ENCODE assay signal across 24 mouse cellular contexts in the genomic region with DNA sequence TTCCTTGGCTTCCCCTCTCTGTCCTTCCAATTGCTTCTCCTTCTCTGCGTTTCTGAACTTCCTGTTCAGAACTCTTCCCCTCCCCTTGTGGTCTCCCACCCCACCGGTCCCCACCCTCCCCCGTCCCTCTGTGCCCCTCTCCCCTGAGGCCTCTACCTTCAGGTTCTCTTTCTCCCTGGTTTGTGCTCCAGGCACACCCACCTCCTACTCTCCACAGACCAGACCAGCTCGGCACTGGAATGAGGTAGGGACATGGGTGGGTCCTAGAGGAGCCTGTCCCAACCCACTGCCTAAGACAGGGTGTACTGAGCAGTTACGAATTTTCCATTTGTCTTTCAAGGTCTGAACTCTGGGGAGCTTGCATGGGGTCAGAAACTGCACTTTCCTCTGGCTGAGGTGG. TPM values are rescaled to one million over a fixed set of nuclear protein-coding genes. Genes with fewer than 3 reads are reported as not detected.
DNase-seq lines count a peak whose midpoint lies in the region; ATAC-seq lines count a peak whose summit lies in the region.
"Had no signal": no experiment of that assay in that cellular context is flagged by ENCODE, and none has a peak within 500 bp of the region (broad histone marks: within the 10 kb centered on the region; RNA-seq: fewer than 3 reads in every experiment).

No protein-coding gene starts in this region.

- H3K4me2 ChIP-seq in forebrain, embryonic 13.5 days: no peak overlapping the region
- H3K4me2 ChIP-seq in forebrain, embryonic 11.5 days (ENCODE audit: low read depth, low read length, severe bottlenecking): no peak overlapping the region
- no peak overlapping the region for H3K4me2 ChIP-seq in limb, embryonic 15.5 days
- H3K4me2 ChIP-seq in neural tube, embryonic 13.5 days: no peak overlapping the region
- no peak overlapping the region for H3K4me2 ChIP-seq in neural tube, embryonic 15.5 days
- H3K4me2 ChIP-seq: embryonic facial prominence, embryonic 12.5 days; forebrain, embryonic 12.5 days; heart, embryonic 12.5 days; limb, embryonic 12.5 days had no signal

- 61% methylated on average over 5 of the region's 5 CpGs for WGBS in forebrain, embryonic 13.5 days
- WGBS in forebrain, embryonic 11.5 days: 58% methylated on average over 5 of the region's 5 CpGs
- 40% methylated on average over 5 of the region's 5 CpGs for WGBS in limb, embryonic 15.5 days
- WGBS in limb, embryonic 10.5 days: 64% methylated on average over 5 of the region's 5 CpGs
- 67% methylated on average over 5 of the region's 5 CpGs for WGBS in neural tube, embryonic 13.5 days
- WGBS in neural tube, embryonic 15.5 days: 58% methylated on average over 5 of the region's 5 CpGs

- H3K9ac ChIP-seq in forebrain, embryonic 13.5 days: no peak overlapping the region
- H3K9ac ChIP-seq in forebrain, embryonic 11.5 days (ENCODE audit: low read length): no peak overlapping the region
- no peak overlapping the region for H3K9ac ChIP-seq in limb, embryonic 15.5 days
- no peak overlapping the region for H3K9ac ChIP-seq in neural tube, embryonic 13.5 days
- no peak overlapping the region for H3K9ac ChIP-seq in neural tube, embryonic 15.5 days (replicated peaks)
- H3K9ac ChIP-seq: embryonic facial prominence, embryonic 12.5 days; heart, embryonic 12.5 days; limb, embryonic 12.5 days; liver, embryonic 14.5 days had no signal

- H3K4me1 ChIP-seq in forebrain, embryonic 13.5 days: peaks cover 29% of the 10 kb centered on the region
- H3K4me1 ChIP-seq in forebrain, embryonic 11.5 days (replicated peaks; ENCODE audit: control insufficient read depth, insufficient read depth, low read length): peaks cover 7% of the 10 kb centered on the region
- H3K4me1 ChIP-seq in limb, embryonic 15.5 days: peaks cover 35% of the 10 kb centered on the region
- no peaks in the 10 kb centered on the region; the same call in 1 of the 2 replicates for H3K4me1 ChIP-seq in limb, embryonic 10.5 days
- peaks cover 31% of the 10 kb centered on the region for H3K4me1 ChIP-seq in neural tube, embryonic 13.5 days (replicated peaks)
- peaks cover 15% of the 10 kb centered on the region for H3K4me1 ChIP-seq in neural tube, embryonic 15.5 days
- H3K4me1 ChIP-seq: embryonic facial prominence, embryonic 12.5 days; heart, embryonic 12.5 days; limb, embryonic 12.5 days; megakaryocyte, embryonic 14.5 days had no signal

- no peak overlapping the region for H3K4me3 ChIP-seq in forebrain, embryonic 13.5 days
- H3K4me3 ChIP-seq in forebrain, embryonic 11.5 days (ENCODE audit: low read depth, low read length): no peak overlapping the region
- no peak overlapping the region for H3K4me3 ChIP-seq in limb, embryonic 15.5 days
- H3K4me3 ChIP-seq in limb, embryonic 10.5 days: no peak overlapping the region
- H3K4me3 ChIP-seq in neural tube, embryonic 13.5 days: no peak overlapping the region
- no peak overlapping the region for H3K4me3 ChIP-seq in neural tube, embryonic 15.5 days (replicated peaks)
- H3K4me3 ChIP-seq: embryonic facial prominence, embryonic 12.5 days; forebrain, embryonic 12.5 days; heart, embryonic 12.5 days; limb, embryonic 12.5 days; megakaryocyte, embryonic 14.5 days; myocyte had no signal

- peaks cover 3% of the 10 kb centered on the region; the same call in 1 of the 2 replicates for H3K27me3 ChIP-seq in forebrain, embryonic 13.5 days
- no peaks in the 10 kb centered on the region for H3K27me3 ChIP-seq in forebrain, embryonic 11.5 days (ENCODE audit: control insufficient read depth, insufficient read depth, low read length)
- H3K27me3 ChIP-seq in limb, embryonic 15.5 days: no peaks in the 10 kb centered on the region
- H3K27me3 ChIP-seq in limb, embryonic 10.5 days (ENCODE audit: low read depth, poor library complexity, severe bottlenecking): peaks cover 44% of the 10 kb centered on the region
- H3K27me3 ChIP-seq in neural tube, embryonic 13.5 days: no peaks in the 10 kb centered on the region
- no peaks in the 10 kb centered on the region for H3K27me3 ChIP-seq in neural tube, embryonic 15.5 days (replicated peaks)
- H3K27me3 ChIP-seq: embryonic facial prominence, embryonic 12.5 days had no signal

- peak overlapping the region; percentile 44; the same call in 1 of the 2 replicates for H3K27ac ChIP-seq in forebrain, embryonic 13.5 days
- H3K27ac ChIP-seq in forebrain, embryonic 11.5 days (ENCODE audit: low read depth, low read length): no peak overlapping the region
- peak overlapping the region; percentile 57 for H3K27ac ChIP-seq in limb, embryonic 15.5 days
- no peak overlapping the region for H3K27ac ChIP-seq in limb, embryonic 10.5 days
- H3K27ac ChIP-seq in neural tube, embryonic 13.5 days (replicated peaks): peak overlapping the region; percentile 33; the same call in 1 of the 2 replicates
- no peak overlapping the region for H3K27ac ChIP-seq in neural tube, embryonic 15.5 days (replicated peaks)
- H3K27ac ChIP-seq: embryonic facial prominence, embryonic 12.5 days; kidney, postnatal 0 days; limb, embryonic 12.5 days; liver, embryonic 14.5 days had no signal

- H3K36me3 ChIP-seq in forebrain, embryonic 13.5 days (ENCODE audit: poor library complexity, severe bottlenecking): no peaks in the 10 kb centered on the region
- no peaks in the 10 kb centered on the region for H3K36me3 ChIP-seq in forebrain, embryonic 11.5 days (ENCODE audit: control insufficient read depth, insufficient read depth, low read length)
- H3K36me3 ChIP-seq in limb, embryonic 15.5 days: no peaks in the 10 kb centered on the region
- no peaks in the 10 kb centered on the region for H3K36me3 ChIP-seq in limb, embryonic 10.5 days
- H3K36me3 ChIP-seq in neural tube, embryonic 13.5 days: no peaks in the 10 kb centered on the region
- H3K36me3 ChIP-seq in neural tube, embryonic 15.5 days: no peaks in the 10 kb centered on the region
- H3K36me3 ChIP-seq: embryonic facial prominence, embryonic 12.5 days; forebrain, embryonic 12.5 days; heart, embryonic 12.5 days; limb, embryonic 12.5 days had no signal

- ATAC-seq in forebrain, embryonic 13.5 days: no peak
- ATAC-seq in forebrain, embryonic 11.5 days (replicated peaks; ENCODE audit: low FRiP score): no peak
- ATAC-seq in limb, embryonic 15.5 days (ENCODE audit: insufficient number of reproducible peaks, low FRiP score, low TSS enrichment, low read depth): no peak
- peak; percentile 33 for ATAC-seq in neural tube, embryonic 13.5 days (ENCODE audit: low read depth)
- no peak for ATAC-seq in neural tube, embryonic 15.5 days (ENCODE audit: low FRiP score)

- H3K9me3 ChIP-seq in forebrain, embryonic 13.5 days (replicated peaks): peaks cover 4% of the 10 kb centered on the region; the same call in 1 of the 2 replicates
- H3K9me3 ChIP-seq in forebrain, embryonic 11.5 days (ENCODE audit: control insufficient read depth, low read length): no peaks in the 10 kb centered on the region
- no peaks in the 10 kb centered on the region for H3K9me3 ChIP-seq in limb, embryonic 15.5 days
- H3K9me3 ChIP-seq in limb, embryonic 10.5 days (replicated peaks): no peaks in the 10 kb centered on the region
- no peaks in the 10 kb centered on the region for H3K9me3 ChIP-seq in neural tube, embryonic 13.5 days
- no peaks in the 10 kb centered on the region for H3K9me3 ChIP-seq in neural tube, embryonic 15.5 days (replicated peaks)
- H3K9me3 ChIP-seq: embryonic facial prominence, embryonic 12.5 days; forebrain, embryonic 12.5 days; heart, embryonic 12.5 days; limb, embryonic 12.5 days had no signal

- DNase-seq in forebrain, embryonic 11.5 days (ENCODE audit: low spot score): no peak
- no peak for DNase-seq in limb, embryonic 10.5 days (ENCODE audit: low spot score)
- no peak for DNase-seq in adrenal gland, postnatal 14 days
- no peak for DNase-seq in neural tube, embryonic 10.5 days (ENCODE audit: extremely low spot score, low spot score)
- DNase-seq: thymus, adult 18-20 months had no signal

RNA-seq across cellular contexts. Expression of a gene that starts 23.1 kb away (rescaled TPM):
- not detected in 2 replicates for polyA plus RNA-seq in forebrain, embryonic 13.5 days (2015; fragmentation: Nextera tagmentation; extraction: Ambion mirVana)
- not detected in 2 replicates for polyA plus RNA-seq in forebrain, embryonic 11.5 days (2014; fragmentation: Nextera tagmentation; extraction: Ambion mirVana)
- not detected in 2 replicates for polyA plus RNA-seq in limb, embryonic 15.5 days (2015; fragmentation: Nextera tagmentation; extraction: Ambion mirVana)
- not detected in 2 replicates for polyA plus RNA-seq in limb, embryonic 10.5 days (2016; fragmentation: Nextera tagmentation; extraction: Ambion mirVana)
- polyA plus RNA-seq in neural tube, embryonic 13.5 days (2015; fragmentation: Nextera tagmentation; extraction: Ambion mirVana): not detected in 2 replicates
- polyA plus RNA-seq in neural tube, embryonic 15.5 days (2015; fragmentation: Nextera tagmentation; extraction: Ambion mirVana): not detected in 2 replicates
- not detected in 2 replicates for total RNA-seq in adrenal gland, postnatal 14 days (2021)
- total RNA-seq: adrenal gland, postnatal 10 days; CH12.LX; gastrocnemius, postnatal 4 days; heart, postnatal 4 days; layer of hippocampus, adult 8-10 months; left cerebral cortex, adult 8-10 months had no signal
- polyA plus RNA-seq: embryonic facial prominence, embryonic 12.5 days; forebrain, embryonic 12.5 days; heart, embryonic 12.5 days; intestine, embryonic 16.5 days; kidney, postnatal 0 days; limb, embryonic 12.5 days; liver, embryonic 14.5 days; myocyte had no signal

Comparison
In these comparisons a context has a peak if more than half of its experiments do, and no peak if none do; other contexts are left out.
1. H3K27ac ChIP-seq: peak in forebrain, embryonic 13.5 days (single experiment), limb, embryonic 15.5 days (single experiment) and neural tube, embryonic 13.5 days (single experiment); none in forebrain, embryonic 11.5 days (single experiment), limb, embryonic 10.5 days (single experiment) and neural tube, embryonic 15.5 days (single experiment).